Mouse (Mus musculus) liver, postnatal 0 days (tissue): ENCODE measurements around the gene Tmf1. TPM values are rescaled to one million over a fixed set of nuclear protein-coding genes. Genes with fewer than 3 reads are reported as not detected.
A peak's percentile ranks its signal among the peaks of the same experiment; 100 is the strongest.

Source experiments
- ATAC-seq: fragments of 200-750 bp; cut with Nextera tagmentation; 2 replicates; pipeline ENCODE4 v1.8.0; 2017; ENCODE audit warnings: mild to moderate bottlenecking, moderate library complexity
- DNase-seq: peaks from one replicate; pipeline ENCODE4 v3.0.0-alpha.2; 2016
- H3K27ac ChIP-seq: fragments of 300-500 bp; sonication (generic); 2 replicates; pipeline ENCODE4 v1.5.1; 2014; ENCODE audit warnings: antibody characterized with exemption, moderate library complexity, mild to moderate bottlenecking, low read depth
- H3K27me3 ChIP-seq: fragments of 300-500 bp; sonication (generic); 2 replicates; pipeline ENCODE4 v1.6.1; 2014; ENCODE audit warnings: low read length, control low read depth, mixed read lengths; ENCODE audit not compliant: insufficient read depth
- H3K36me3 ChIP-seq: fragments of 300-500 bp; sonication (generic); replicated peaks from 2 replicates; pipeline ENCODE4 v1.6.1; 2014; ENCODE audit warnings: mild to moderate bottlenecking, control low read depth, low read length, moderate library complexity, mixed read lengths; ENCODE audit not compliant: insufficient read depth
- H3K4me1 ChIP-seq: fragments of 300-500 bp; sonication (generic); 2 replicates; pipeline ENCODE4 v1.6.1; 2014; ENCODE audit warnings: antibody characterized with exemption, mild to moderate bottlenecking, control low read depth; ENCODE audit not compliant: insufficient read depth
- H3K4me2 ChIP-seq: fragments of 300-500 bp; sonication (generic); 2 replicates; pipeline ENCODE4 v1.6.1; 2014; ENCODE audit warnings: low read depth, mild to moderate bottlenecking, low read length, moderate library complexity, mixed read lengths
- H3K4me3 ChIP-seq: fragments of 300-500 bp; sonication (generic); 2 replicates; pipeline ENCODE4 v1.5.1; 2014; ENCODE audit warnings: low read depth, low read length
- H3K9ac ChIP-seq: fragments of 300-500 bp; sonication (generic); replicated peaks from 2 replicates; pipeline ENCODE4 v1.6.1; 2014; ENCODE audit warnings: mild to moderate bottlenecking, moderate library complexity
- H3K9me3 ChIP-seq: fragments of 300-500 bp; sonication (generic); 2 replicates; pipeline ENCODE4 v1.6.1; 2016; ENCODE audit warnings: mild to moderate bottlenecking, control low read depth, low read length, mixed read lengths
- CTCF ChIP-seq: sonication (generic); IDR thresholded peaks from 2 replicates; pipeline ENCODE4 v1.5.1; 2016; ENCODE audit warnings: antibody characterized with exemption, low read depth
- EP300 ChIP-seq: IDR thresholded peaks from 2 replicates; pipeline ENCODE4 v1.6.1; 2016; ENCODE audit warnings: antibody characterized with exemption, low read depth, mild to moderate bottlenecking
- WGBS: fragments of 180-500 bp; shearing (Covaris S2); extraction: QIAGEN DNeasy Blood & Tissue Kit; methylation state at CpG from one replicate; pipeline ENCODE4 v1.1.7; 2014; ENCODE audit not compliant: insufficient replicate concordance; 5-methylcytosine and 5-hydroxymethylcytosine counted together
- polyA plus RNA-seq: library from polyadenylated mRNA; unstranded; fragments of >200 nt; fragmentation: Nextera tagmentation; extraction: Ambion mirVana; gene quantifications from 2 replicates; pipeline ENCODE4 v1.2.1, GENCODE M21; 2015

The Tmf1 gene
- polyA plus RNA-seq, 1 experiment from 2014 or later, result 20.3 TPM

DNA sequence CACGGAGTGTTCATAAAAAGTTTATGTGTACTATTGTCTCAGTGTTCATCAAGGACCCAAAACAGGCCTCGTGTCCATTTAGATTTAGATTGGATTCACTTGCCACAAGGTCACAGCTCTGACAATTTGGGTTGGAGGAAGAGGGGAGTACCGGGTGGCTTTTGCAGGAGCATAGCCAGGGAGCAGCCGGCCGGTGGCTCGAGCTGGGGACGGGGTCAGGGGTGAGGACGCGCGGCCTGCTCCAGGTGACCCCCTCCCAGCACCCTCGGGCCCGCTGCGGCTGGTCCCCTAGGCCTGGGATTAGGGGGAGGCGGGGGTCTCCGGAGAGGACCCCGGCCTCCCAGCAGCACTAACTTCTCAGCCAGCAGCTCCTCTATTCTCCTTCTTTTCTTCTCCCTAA is 26.0 kb upstream of the Tmf1 start:
- DNase-seq, result peak; percentile 56

GRCm38 (mm10) chr6:97204252-97204869 is 25.4 kb upstream of the Tmf1 start:
- peak overlapping the region; percentile 93 for H3K27ac ChIP-seq
- no peak for TF ChIP-seq EP300
- no peak for TF ChIP-seq CTCF

More for the DNA sequence above, 26.0 kb upstream of the Tmf1 start:
- no peaks in the 10 kb centered on the region for H3K36me3 ChIP-seq
- H3K9ac ChIP-seq, result peak overlapping the region; percentile 99
- peak overlapping the region; percentile 91 for H3K4me2 ChIP-seq
- no peak for TF ChIP-seq EP300
- no peak for TF ChIP-seq CTCF
- peak overlapping the region; percentile 98 for H3K4me3 ChIP-seq
- H3K27me3 ChIP-seq, result no peaks in the 10 kb centered on the region
- under 1% methylated on average over 16 of the region's 16 CpGs for WGBS
- H3K9me3 ChIP-seq, result no peaks in the 10 kb centered on the region
- peak overlapping the region; percentile 93 for H3K27ac ChIP-seq
- peak; percentile 41 for ATAC-seq
- peaks cover 22% of the 10 kb centered on the region for H3K4me1 ChIP-seq

DNA sequence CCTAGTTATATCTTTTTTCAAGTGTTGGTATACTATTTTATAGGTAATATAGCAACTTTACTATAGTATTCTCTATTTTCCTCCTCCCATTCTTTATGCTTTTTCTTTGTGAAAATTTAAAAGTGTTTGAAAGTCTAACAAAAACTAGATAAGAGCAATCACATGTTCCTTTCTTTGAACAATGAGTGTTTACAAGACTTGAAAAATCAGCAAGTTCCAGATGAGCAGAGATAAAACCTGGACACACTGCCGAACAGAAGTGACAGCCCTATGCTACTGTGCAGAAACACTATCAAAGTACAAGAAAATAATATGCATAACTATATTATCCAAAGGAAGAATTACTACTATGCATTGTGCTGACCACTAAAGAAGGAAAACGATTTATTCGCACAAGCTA is 23.6 kb upstream of the Tmf1 start:
- no peak for ATAC-seq
- no peak overlapping the region for H3K9ac ChIP-seq
- no peak overlapping the region for H3K27ac ChIP-seq
- H3K27me3 ChIP-seq, result no peaks in the 10 kb centered on the region
- no peaks in the 10 kb centered on the region for H3K9me3 ChIP-seq
- H3K4me2 ChIP-seq, result no peak overlapping the region
- DNase-seq, result no peak
- TF ChIP-seq EP300 (no peak), CTCF (no peak)
- peaks cover 9% of the 10 kb centered on the region for H3K36me3 ChIP-seq
- H3K4me3 ChIP-seq, result no peak overlapping the region
- peaks cover 18% of the 10 kb centered on the region for H3K4me1 ChIP-seq
- 74% methylated on average over 3 of the region's 3 CpGs for WGBS

More at GRCm38 (mm10) chr6:97204252-97204869, 25.4 kb upstream of the Tmf1 start:
- Histone ChIP-seq H3K4me2 (peak overlapping the region; percentile 91), H3K9me3 (no peaks in the 10 kb centered on the region), H3K36me3 (no peaks in the 10 kb centered on the region; the same call in 1 of the 2 replicates), H3K9ac (peak overlapping the region; percentile 99), H3K4me1 (peaks cover 18% of the 10 kb centered on the region), H3K27me3 (no peaks in the 10 kb centered on the region), H3K4me3 (peak overlapping the region; percentile 98)
- no peak for ATAC-seq
- DNase-seq, result no peak
- WGBS, result 13% methylated on average over 9 of the region's 9 CpGs

GRCm38 (mm10) chr6:97200437-97200836 is 21.5 kb upstream of the Tmf1 start:
- H3K4me3 ChIP-seq, result no peak overlapping the region
- peaks cover 16% of the 10 kb centered on the region for H3K4me1 ChIP-seq
- TF ChIP-seq CTCF (no peak), EP300 (no peak)
- H3K9me3 ChIP-seq, result no peaks in the 10 kb centered on the region
- H3K36me3 ChIP-seq, result peaks cover 27% of the 10 kb centered on the region
- H3K27ac ChIP-seq, result no peak overlapping the region
- no peaks in the 10 kb centered on the region for H3K27me3 ChIP-seq
- H3K4me2 ChIP-seq, result no peak overlapping the region
- ATAC-seq, result no peak
- 71% methylated on average over 3 of the region's 3 CpGs for WGBS
- H3K9ac ChIP-seq, result no peak overlapping the region
- DNase-seq, result no peak

GRCm38 (mm10) chr6:97179367-97179828 is 476 bp upstream of the Tmf1 start:
- WGBS, result 14% methylated on average over 11 of the region's 11 CpGs
- DNase-seq, result no peak
- peaks cover 18% of the 10 kb centered on the region for H3K4me1 ChIP-seq
- peak; percentile 61 for ATAC-seq
- TF ChIP-seq EP300 (no peak), CTCF (no peak)
- peak overlapping the region; percentile 98 for H3K27ac ChIP-seq
- peak overlapping the region; percentile 96 for H3K4me3 ChIP-seq
- no peaks in the 10 kb centered on the region for H3K27me3 ChIP-seq
- H3K9ac ChIP-seq, result peak overlapping the region; percentile 97
- peak overlapping the region; percentile 73 for H3K4me2 ChIP-seq
- H3K36me3 ChIP-seq, result peaks cover 7% of the 10 kb centered on the region; the same call in 1 of the 2 replicates
- H3K9me3 ChIP-seq, result no peaks in the 10 kb centered on the region

DNA sequence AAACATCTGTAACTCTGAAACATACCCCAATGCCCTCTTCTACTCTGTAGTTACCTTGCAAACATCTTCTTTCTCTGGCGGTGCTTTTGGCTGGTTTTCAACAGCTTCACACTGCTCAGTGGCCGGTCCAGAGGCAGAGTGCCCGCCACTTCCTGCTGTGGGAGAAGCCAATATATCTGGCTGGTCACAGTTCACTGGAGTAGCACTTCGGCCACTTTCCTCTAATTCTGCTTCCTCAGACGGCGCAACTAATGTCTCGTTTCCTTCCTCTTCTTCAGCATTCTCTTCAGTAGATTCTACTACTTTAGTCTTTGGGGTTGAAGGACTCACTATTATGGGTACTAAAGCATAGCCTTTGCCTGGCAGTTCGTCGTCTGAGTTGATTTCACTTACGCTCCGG is 3.2 kb downstream of the Tmf1 start:
- no peak overlapping the region for H3K27ac ChIP-seq
- TF ChIP-seq CTCF (no peak), EP300 (no peak)
- H3K4me2 ChIP-seq, result peak overlapping the region; percentile 38
- H3K4me1 ChIP-seq, result peaks cover 18% of the 10 kb centered on the region
- H3K4me3 ChIP-seq, result no peak overlapping the region
- no peaks in the 10 kb centered on the region for H3K27me3 ChIP-seq
- DNase-seq (peak; percentile 22), ATAC-seq (no peak)
- H3K9ac ChIP-seq, result no peak overlapping the region
- 41% methylated on average over 11 of the region's 11 CpGs for whole genome bisulfite sequencing
- no peaks in the 10 kb centered on the region for H3K9me3 ChIP-seq
- peaks cover 24% of the 10 kb centered on the region for H3K36me3 ChIP-seq
